Mouse (Mus musculus) forebrain, embryonic 15.5 days (tissue): ENCODE results near the gene Fnip1. TPM values are rescaled to one million over a fixed set of nuclear protein-coding genes. Genes with fewer than 3 reads are reported as not detected.
"Not testable (repeated sequence)": the region's sequence is repeated elsewhere in the genome, so short reads cannot be mapped to it uniquely, and the experiment has no call there.

Source experiments
- ATAC-seq: fragments of 200-750 bp; cut with Nextera tagmentation; replicated peaks from 2 replicates; pipeline ENCODE4 v1.8.0; 2017; ENCODE audit warnings: mild to moderate bottlenecking, moderate TSS enrichment, moderate library complexity
- H3K27ac ChIP-seq: fragments of 300-500 bp; sonication (generic); replicated peaks from 2 replicates; pipeline ENCODE4 v1.5.1; 2015; ENCODE audit warnings: mild to moderate bottlenecking, inconsistent platforms
- H3K27me3 ChIP-seq: fragments of 300-500 bp; sonication (generic); 2 replicates; pipeline ENCODE4 v1.6.1; 2015; ENCODE audit warnings: inconsistent platforms
- H3K36me3 ChIP-seq: fragments of 300-500 bp; sonication (generic); 2 replicates; pipeline ENCODE4 v1.6.1; 2015; ENCODE audit warnings: mild to moderate bottlenecking, inconsistent platforms
- H3K4me1 ChIP-seq: fragments of 300-500 bp; sonication (generic); 2 replicates; pipeline ENCODE4 v1.6.1; 2015; ENCODE audit warnings: inconsistent platforms
- H3K4me2 ChIP-seq: fragments of 300-500 bp; sonication (generic); replicated peaks from 2 replicates; pipeline ENCODE4 v1.6.1; 2015; ENCODE audit warnings: mild to moderate bottlenecking, inconsistent platforms
- H3K4me3 ChIP-seq: fragments of 300-500 bp; sonication (generic); 2 replicates; pipeline ENCODE4 v1.5.1; 2015; ENCODE audit warnings: mild to moderate bottlenecking, inconsistent platforms
- H3K9ac ChIP-seq: fragments of 300-500 bp; sonication (generic); replicated peaks from 2 replicates; pipeline ENCODE4 v1.6.1; 2015; ENCODE audit warnings: mild to moderate bottlenecking, inconsistent platforms
- H3K9me3 ChIP-seq: fragments of 300-500 bp; sonication (generic); 2 replicates; pipeline ENCODE4 v1.6.1; 2016; ENCODE audit warnings: inconsistent platforms
- WGBS: fragments of 180-500 bp; shearing (Covaris S2); methylation state at CpG from one replicate; pipeline ENCODE4 v1.1.7; 2015; ENCODE audit warnings: mixed read lengths; 5-methylcytosine and 5-hydroxymethylcytosine counted together
- polyA plus RNA-seq: library from polyadenylated mRNA; unstranded; fragments of >200 nt; fragmentation: Nextera tagmentation; extraction: Ambion mirVana; gene quantifications from 2 replicates; pipeline ENCODE4 v1.2.1, GENCODE M21; 2015

Fnip1 gene
- polyA plus RNA-seq, result 10.9 and 12.5 TPM in 2 replicates

GRCm38 (mm10) chr11:54437823-54438337 lies at the start of gene Fnip1:
Gene Fnip1 (plus strand): TSS chr11:54438199.
- H3K9ac ChIP-seq, result peak within 1 kb of the TSS; percentile 83
- no peaks in the 10 kb centered on the region for H3K27me3 ChIP-seq
- peak within 1 kb of the TSS; percentile 62 for H3K4me3 ChIP-seq
- H3K27ac ChIP-seq, result peak within 1 kb of the TSS; percentile 79
- ATAC-seq, result peak; percentile 97
- H3K36me3 ChIP-seq, result no peaks in the 10 kb centered on the region
- peaks cover 23% of the 10 kb centered on the region for H3K4me1 ChIP-seq
- under 1% methylated on average over 47 of the region's 47 CpGs for WGBS
- peak within 1 kb of the TSS; percentile 59 for H3K4me2 ChIP-seq
- H3K9me3 ChIP-seq, result no peaks in the 10 kb centered on the region

DNA sequence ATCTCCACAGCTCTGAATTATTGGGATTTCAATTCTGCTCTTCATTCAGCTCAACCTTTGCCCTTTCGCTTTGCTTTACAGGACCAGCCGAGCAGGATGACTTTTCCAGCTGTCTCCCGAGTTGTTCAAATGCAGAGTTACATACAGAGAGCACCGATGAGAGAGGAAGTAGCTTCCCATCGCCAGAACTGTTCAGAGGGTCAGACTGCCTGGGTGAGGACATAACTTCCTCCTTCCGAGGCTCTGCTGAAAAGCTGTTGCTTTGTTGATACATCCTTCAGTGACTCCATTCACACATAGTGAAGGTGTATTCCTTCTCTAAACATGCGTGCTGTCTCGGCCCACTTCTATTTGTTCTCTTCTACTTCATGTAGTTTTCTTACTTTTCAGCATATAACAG lies 47.6 kb upstream of the Fnip1 start:
- no peaks in the 10 kb centered on the region for H3K27me3 ChIP-seq
- H3K9me3 ChIP-seq, result no peaks in the 10 kb centered on the region
- no peak for ATAC-seq
- no peak overlapping the region for H3K9ac ChIP-seq
- no peaks in the 10 kb centered on the region for H3K36me3 ChIP-seq
- no peaks in the 10 kb centered on the region for H3K4me1 ChIP-seq
- no peak overlapping the region for H3K27ac ChIP-seq
- no peak overlapping the region for H3K4me2 ChIP-seq
- WGBS, result 82% methylated on average over 8 of the region's 8 CpGs
- H3K4me3 ChIP-seq, result no peak overlapping the region

DNA sequence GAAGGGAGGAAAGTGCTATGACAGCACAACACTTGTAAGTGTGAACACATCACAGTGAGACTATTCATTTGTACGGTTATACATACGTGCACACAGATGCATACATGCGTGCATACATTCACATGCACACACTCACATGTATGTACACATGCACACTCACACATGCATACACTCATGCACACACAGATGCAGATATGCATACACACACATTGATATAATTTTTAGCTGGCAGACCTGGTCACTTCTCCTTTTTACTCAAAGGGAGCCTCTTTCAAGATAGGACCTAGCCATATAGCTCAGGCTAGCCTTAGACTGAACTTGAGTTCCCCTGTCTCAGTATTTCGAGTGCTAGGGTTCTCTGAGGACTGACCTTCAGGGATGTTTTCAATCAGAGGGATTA lies 46.7 kb upstream of the Fnip1 start:
- H3K4me1 ChIP-seq, result no peaks in the 10 kb centered on the region
- 87% methylated on average over 4 of the region's 4 CpGs for WGBS
- no peak overlapping the region for H3K27ac ChIP-seq
- H3K36me3 ChIP-seq, result no peaks in the 10 kb centered on the region
- no peaks in the 10 kb centered on the region for H3K9me3 ChIP-seq
- ATAC-seq, result no peak
- no peaks in the 10 kb centered on the region for H3K27me3 ChIP-seq
- H3K9ac ChIP-seq, result no peak overlapping the region
- H3K4me3 ChIP-seq, result no peak overlapping the region
- H3K4me2 ChIP-seq, result no peak overlapping the region

- Histone ChIP-seq H3K4me1 (no peaks in the 10 kb centered on the region), H3K9ac (no peak overlapping the region), H3K4me3 (no peak overlapping the region), H3K27ac (no peak overlapping the region), H3K9me3 (no peaks in the 10 kb centered on the region), H3K27me3 (no peaks in the 10 kb centered on the region), H3K4me2 (no peak overlapping the region), H3K36me3 (no peaks in the 10 kb centered on the region)
- 82% methylated on average over 1 of the region's 1 CpGs for WGBS
- ATAC-seq, result no peak
Observed at GRCm38 (mm10) chr11:54396686-54397085, 41.3 kb upstream of the Fnip1 start.

DNA sequence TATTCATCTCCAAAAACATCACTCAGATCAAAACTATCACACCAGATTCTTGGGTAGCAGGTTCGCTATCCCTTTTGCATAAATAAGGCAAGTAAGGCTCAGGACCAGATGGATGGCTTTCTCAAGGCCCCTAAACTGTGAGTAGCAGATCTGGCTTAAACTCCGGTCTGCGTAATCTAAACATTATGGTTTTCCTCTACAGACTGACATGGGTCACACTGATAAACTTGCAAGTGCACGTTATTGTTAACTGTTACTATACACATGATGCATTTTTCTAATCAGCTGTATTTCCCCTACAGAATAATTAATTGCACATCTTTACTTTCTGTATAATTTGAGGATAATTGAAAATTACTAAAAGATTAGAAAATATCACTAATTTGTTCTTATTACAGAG lies 39.9 kb upstream of the Fnip1 start:
- Histone ChIP-seq H3K4me1 (no peaks in the 10 kb centered on the region), H3K9me3 (no peaks in the 10 kb centered on the region), H3K27ac (no peak overlapping the region), H3K4me2 (no peak overlapping the region), H3K27me3 (no peaks in the 10 kb centered on the region), H3K4me3 (no peak overlapping the region), H3K36me3 (no peaks in the 10 kb centered on the region), H3K9ac (no peak overlapping the region)
- ATAC-seq, result no peak
- 85% methylated on average over 4 of the region's 4 CpGs for WGBS

DNA sequence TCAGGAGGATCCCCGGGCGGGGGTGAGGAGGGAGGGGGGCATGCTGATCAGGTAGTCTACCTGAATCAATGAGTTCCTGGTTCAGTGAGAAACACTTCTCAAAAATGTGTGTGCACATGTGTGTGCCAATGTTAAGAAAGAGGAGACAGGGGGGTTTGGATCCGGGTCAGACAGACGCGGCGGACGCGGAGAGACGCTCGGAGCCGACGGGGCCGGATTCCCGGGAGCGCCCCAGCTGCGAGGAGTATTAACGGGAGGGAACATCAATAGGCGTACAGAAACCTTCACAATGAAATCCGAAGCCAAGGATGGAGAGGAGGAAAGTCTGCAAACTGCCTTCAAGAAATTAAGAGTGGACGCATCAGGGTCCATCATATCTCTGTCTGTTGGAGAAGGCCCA lies 37.2 kb upstream of the Fnip1 start:
- WGBS, result 94% methylated on average over 20 of the region's 20 CpGs
- H3K36me3 ChIP-seq, H3K27ac ChIP-seq, H3K4me2 ChIP-seq, H3K4me1 ChIP-seq, H3K9me3 ChIP-seq, ATAC-seq, H3K27me3 ChIP-seq, H3K4me3 ChIP-seq, H3K9ac ChIP-seq: not testable (repeated sequence)

GRCm38 (mm10) chr11:54404885-54405284 lies 33.1 kb upstream of the Fnip1 start:
- Histone ChIP-seq H3K9ac (no peak overlapping the region), H3K4me1 (no peaks in the 10 kb centered on the region), H3K36me3 (no peaks in the 10 kb centered on the region), H3K27ac (no peak overlapping the region), H3K4me2 (no peak overlapping the region), H3K9me3 (no peaks in the 10 kb centered on the region), H3K27me3 (no peaks in the 10 kb centered on the region), H3K4me3 (no peak overlapping the region)
- no peak for ATAC-seq
- WGBS, result 83% methylated on average over 4 of the region's 4 CpGs

DNA sequence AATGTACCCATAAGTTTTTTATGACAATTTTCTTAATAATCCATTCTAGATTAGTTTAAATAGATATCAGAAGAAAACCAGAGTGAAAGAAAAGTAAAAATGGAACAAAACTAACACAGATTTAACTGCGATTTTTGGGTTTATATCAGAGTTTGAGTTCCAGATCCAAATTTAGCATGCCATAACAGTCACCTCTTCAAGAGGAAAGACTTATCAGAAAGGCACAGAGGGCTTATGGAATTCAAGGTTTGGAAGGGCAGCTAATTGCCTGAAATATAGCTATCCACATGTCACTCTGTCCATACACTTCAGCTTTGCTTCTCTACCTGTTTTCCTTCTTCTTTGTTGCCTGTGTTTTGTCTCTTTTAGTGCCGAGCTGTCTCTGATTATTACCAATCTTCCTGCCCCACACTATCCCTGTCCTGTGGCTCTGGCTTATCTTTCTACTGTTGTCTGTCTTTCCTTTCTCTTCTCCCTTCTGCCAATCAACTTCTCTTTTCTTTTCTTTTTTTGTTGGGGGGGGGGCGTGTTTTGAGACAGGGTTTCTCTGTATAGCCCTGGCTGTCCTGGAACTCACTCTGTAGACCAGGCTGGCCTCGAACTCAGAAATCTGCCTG lies 31.0 kb upstream of the Fnip1 start:
- Histone ChIP-seq H3K4me3 (no peak overlapping the region), H3K36me3 (no peaks in the 10 kb centered on the region), H3K9me3 (no peaks in the 10 kb centered on the region), H3K9ac (no peak overlapping the region), H3K27me3 (no peaks in the 10 kb centered on the region), H3K4me1 (no peaks in the 10 kb centered on the region), H3K27ac (no peak overlapping the region), H3K4me2 (no peak overlapping the region)
- ATAC-seq, result no peak
- 91% methylated on average over 4 of the region's 4 CpGs for WGBS

DNA sequence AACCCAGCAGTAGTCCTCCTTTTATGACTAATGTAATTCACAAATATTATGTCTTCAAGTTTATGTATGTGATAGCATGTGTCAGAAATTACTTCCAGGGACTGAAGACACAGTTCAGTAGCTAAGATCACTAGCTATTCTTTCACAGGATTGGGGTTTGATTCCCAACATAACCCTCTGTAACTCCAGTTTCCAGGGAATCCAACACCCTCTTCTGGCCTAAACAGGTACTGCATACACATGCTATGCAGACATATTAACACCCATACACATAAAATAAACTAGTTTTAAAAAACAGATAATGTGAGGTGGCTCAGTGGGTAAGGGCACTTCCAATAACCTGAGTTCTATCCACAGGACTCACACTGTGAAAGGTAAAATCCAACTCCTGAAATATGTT lies 27.4 kb upstream of the Fnip1 start:
- H3K9me3 ChIP-seq, result no peaks in the 10 kb centered on the region
- H3K4me2 ChIP-seq, result no peak overlapping the region
- no peak overlapping the region for H3K9ac ChIP-seq
- ATAC-seq, result no peak
- no peaks in the 10 kb centered on the region for H3K4me1 ChIP-seq
- no peaks in the 10 kb centered on the region for H3K27me3 ChIP-seq
- no peak overlapping the region for H3K4me3 ChIP-seq
- no peaks in the 10 kb centered on the region for H3K36me3 ChIP-seq
- no peak overlapping the region for H3K27ac ChIP-seq

DNA sequence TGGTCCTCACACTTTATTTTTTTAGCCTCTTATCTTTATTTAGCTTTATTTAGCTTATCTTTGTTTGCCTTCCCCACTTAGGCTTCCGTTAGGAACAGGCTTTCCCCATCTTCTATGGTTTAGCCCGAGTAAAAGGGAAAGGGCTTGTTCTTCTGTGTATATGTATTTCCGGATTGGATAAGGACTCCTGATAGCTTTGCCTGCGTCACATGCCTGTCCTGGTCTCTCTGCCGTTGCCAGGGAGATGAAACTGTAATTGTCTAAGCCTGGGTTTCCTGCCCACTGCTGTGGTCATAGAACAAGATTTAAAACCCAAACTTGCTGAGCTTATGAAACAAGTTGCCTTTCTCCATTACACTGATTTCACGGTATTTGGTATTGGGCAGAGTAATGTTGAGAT lies 25.0 kb upstream of the Fnip1 start:
- no peak overlapping the region for H3K9ac ChIP-seq
- 58% methylated on average over 6 of the region's 6 CpGs for WGBS
- no peaks in the 10 kb centered on the region for H3K9me3 ChIP-seq
- ATAC-seq, result no peak
- H3K4me1 ChIP-seq, result no peaks in the 10 kb centered on the region
- no peaks in the 10 kb centered on the region for H3K36me3 ChIP-seq
- no peak overlapping the region for H3K4me3 ChIP-seq
- H3K27me3 ChIP-seq, result no peaks in the 10 kb centered on the region
- H3K27ac ChIP-seq, result no peak overlapping the region
- H3K4me2 ChIP-seq, result no peak overlapping the region

DNA sequence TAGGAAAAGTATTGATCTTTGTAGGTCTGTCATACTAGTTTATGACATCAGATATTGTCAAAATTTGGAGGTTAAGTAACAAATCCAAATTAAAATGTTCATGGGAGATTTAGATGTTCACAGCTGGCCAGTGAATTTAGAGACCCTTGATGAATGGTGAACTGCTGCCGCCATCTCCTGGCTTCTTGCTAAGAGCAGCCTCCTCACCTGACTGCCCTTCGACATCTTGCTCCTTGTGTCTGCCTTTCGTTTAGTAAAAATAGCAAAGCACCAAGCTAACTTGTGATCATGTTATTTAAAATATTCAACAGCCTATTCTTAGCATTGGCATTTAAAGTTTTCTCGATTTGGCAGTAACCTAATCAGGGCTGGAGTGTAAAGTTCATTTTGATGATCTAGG lies 15.0 kb upstream of the Fnip1 start:
- no peak overlapping the region for H3K4me3 ChIP-seq
- no peak overlapping the region for H3K9ac ChIP-seq
- ATAC-seq, result no peak
- no peaks in the 10 kb centered on the region for H3K4me1 ChIP-seq
- WGBS, result 86% methylated on average over 4 of the region's 4 CpGs
- H3K27me3 ChIP-seq, result no peaks in the 10 kb centered on the region
- H3K36me3 ChIP-seq, result no peaks in the 10 kb centered on the region
- no peak overlapping the region for H3K27ac ChIP-seq
- H3K9me3 ChIP-seq, result no peaks in the 10 kb centered on the region
- no peak overlapping the region for H3K4me2 ChIP-seq

DNA sequence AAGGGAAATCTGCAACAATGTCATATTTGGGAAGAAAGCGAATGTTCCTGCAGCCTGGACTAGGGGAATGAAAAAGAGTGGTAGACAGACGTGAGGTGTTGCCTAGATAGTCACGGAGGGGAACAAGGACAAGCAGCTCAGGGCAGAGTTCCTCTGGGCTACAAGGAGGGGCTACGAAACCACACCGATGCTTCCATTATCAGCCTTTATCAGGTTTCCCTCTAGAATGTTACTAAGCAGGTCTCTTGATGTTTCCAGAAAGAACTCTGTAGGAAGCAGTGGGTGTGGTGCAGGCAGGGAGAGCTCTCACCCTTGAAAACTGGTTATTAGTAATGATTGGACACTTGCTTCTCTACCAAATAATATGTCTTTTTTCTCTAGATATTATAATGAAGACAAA lies 11.7 kb upstream of the Fnip1 start:
- H3K27me3 ChIP-seq, result no peaks in the 10 kb centered on the region
- H3K4me1 ChIP-seq, result no peaks in the 10 kb centered on the region
- 84% methylated on average over 5 of the region's 5 CpGs for WGBS
- no peaks in the 10 kb centered on the region for H3K36me3 ChIP-seq
- H3K9ac ChIP-seq, result no peak overlapping the region
- no peak overlapping the region for H3K4me2 ChIP-seq
- ATAC-seq, result no peak
- H3K4me3 ChIP-seq, result no peak overlapping the region
- H3K9me3 ChIP-seq, result no peaks in the 10 kb centered on the region
- H3K27ac ChIP-seq, result no peak overlapping the region

GRCm38 (mm10) chr11:54427138-54427537 lies 10.9 kb upstream of the Fnip1 start:
- WGBS, result 72% methylated on average over 2 of the region's 2 CpGs
- H3K9ac ChIP-seq, result no peak overlapping the region
- no peaks in the 10 kb centered on the region for H3K27me3 ChIP-seq
- no peak for ATAC-seq
- no peaks in the 10 kb centered on the region for H3K9me3 ChIP-seq
- H3K4me2 ChIP-seq, result no peak overlapping the region
- no peak overlapping the region for H3K27ac ChIP-seq
- H3K4me1 ChIP-seq, result no peaks in the 10 kb centered on the region
- no peaks in the 10 kb centered on the region for H3K36me3 ChIP-seq
- no peak overlapping the region for H3K4me3 ChIP-seq
